Mouse (Mus musculus) limb, embryonic 14.5 days (tissue): ENCODE measurements around the gene Ptges. TPM values are rescaled to one million over a fixed set of nuclear protein-coding genes. Genes with fewer than 3 reads are reported as not detected.
"Not testable (repeated sequence)": the region's sequence is repeated elsewhere in the genome, so short reads cannot be mapped to it uniquely, and the experiment has no call there.

Experiments
- ATAC-seq: fragments of 200-750 bp; cut with Nextera tagmentation; 2 replicates; pipeline ENCODE4 v1.8.0; 2017; ENCODE audit warnings: low read depth, moderate number of reproducible peaks, moderate TSS enrichment; ENCODE audit not compliant: low FRiP score
- DNase-seq: peaks from one replicate; pipeline ENCODE4 v3.0.0-alpha.2; 2015; ENCODE audit warnings: low spot score
- H3K27ac ChIP-seq: fragments of 300-500 bp; sonication (generic); replicated peaks from 2 replicates; pipeline ENCODE4 v1.5.1; 2014; ENCODE audit warnings: low read depth, mild to moderate bottlenecking, low read length, moderate library complexity, mixed read lengths
- H3K27me3 ChIP-seq: fragments of 300-500 bp; sonication (generic); 2 replicates; pipeline ENCODE4 v1.6.1; 2014; ENCODE audit warnings: low read length, mixed read lengths; ENCODE audit not compliant: control insufficient read depth, insufficient read depth
- H3K36me3 ChIP-seq: fragments of 300-500 bp; sonication (generic); 2 replicates; pipeline ENCODE4 v1.6.1; 2014; ENCODE audit warnings: mild to moderate bottlenecking, low read length, moderate library complexity, mixed read lengths; ENCODE audit not compliant: control insufficient read depth, insufficient read depth
- H3K4me1 ChIP-seq: fragments of 300-500 bp; sonication (generic); 2 replicates; pipeline ENCODE4 v1.6.1; 2014; ENCODE audit warnings: antibody characterized with exemption, low read length, mixed read lengths; ENCODE audit not compliant: control insufficient read depth, insufficient read depth
- H3K4me2 ChIP-seq: fragments of 300-500 bp; sonication (generic); replicated peaks from 2 replicates; pipeline ENCODE4 v1.6.1; 2014; ENCODE audit warnings: low read depth, mild to moderate bottlenecking, low read length, moderate library complexity; ENCODE audit not compliant: severe bottlenecking
- H3K4me3 ChIP-seq: fragments of 300-500 bp; sonication (generic); replicated peaks from 2 replicates; pipeline ENCODE4 v1.5.1; 2014; ENCODE audit warnings: low read length
- H3K9ac ChIP-seq: fragments of 300-500 bp; sonication (generic); 2 replicates; pipeline ENCODE4 v1.6.1; 2014; ENCODE audit warnings: mild to moderate bottlenecking, low read depth, low read length, moderate library complexity; ENCODE audit not compliant: severe bottlenecking
- H3K9me3 ChIP-seq: fragments of 300-500 bp; sonication (generic); 2 replicates; pipeline ENCODE4 v1.6.1; 2016; ENCODE audit warnings: low read length; ENCODE audit not compliant: control insufficient read depth
- POLR2A ChIP-seq: fragments of 200-500 bp; IDR thresholded peaks from 2 replicates; pipeline ENCODE4 v1.8.0; 2012; ENCODE audit warnings: inconsistent platforms, mild to moderate bottlenecking, moderate library complexity, borderline replicate concordance; ENCODE audit not compliant: insufficient read depth, insufficient read length; ENCODE audit errors: extremely low read depth
- WGBS: fragments of 180-500 bp; shearing (Covaris S2); extraction: QIAGEN DNeasy Blood & Tissue Kit; methylation state at CpG from one replicate; pipeline ENCODE4 v1.1.7; 2014; 5-methylcytosine and 5-hydroxymethylcytosine counted together
- polyA plus RNA-seq, 2 experiments: library from polyadenylated mRNA; depleted of rRNA in 1 of 2; stranded (reverse) in 1 of 2; unstranded in 1 of 2; fragments of >200 nt; fragmentation: Nextera tagmentation in 1 of 2; extraction: Ambion mirVana in 1 of 2; gene quantifications; 2 replicates each; pipeline versions ENCODE4 v1.2.1 to v1.2.3; 2012 to 2014

The Ptges gene
- polyA plus RNA-seq, 2 experiments, result 16.4 to 20.5 TPM

GRCm38 (mm10) chr2:30952457-30952823, 22.8 kb upstream of the Ptges start:
- H3K4me3 ChIP-seq, result peak overlapping the region; percentile 86
- H3K36me3 ChIP-seq, result peaks cover 23% of the 10 kb centered on the region
- no peaks in the 10 kb centered on the region for H3K9me3 ChIP-seq
- no peak for TF ChIP-seq POLR2A
- H3K9ac ChIP-seq, result peak overlapping the region; percentile 84; the same call in 1 of the 2 replicates
- peak overlapping the region; percentile 63 for H3K4me2 ChIP-seq
- H3K4me1 ChIP-seq, result peaks cover 16% of the 10 kb centered on the region; the same call in 1 of the 2 replicates
- no peaks in the 10 kb centered on the region for H3K27me3 ChIP-seq
- no peak for DNase-seq
- H3K27ac ChIP-seq, result peak overlapping the region; percentile 83
- peak; percentile 29; the same call in 1 of the 2 replicates for ATAC-seq
- 36% methylated on average over 5 of the region's 5 CpGs for WGBS

- Histone ChIP-seq H3K4me1 (no peaks in the 10 kb centered on the region), H3K27me3 (no peaks in the 10 kb centered on the region), H3K4me2 (peak overlapping the region; percentile 29; the same call in 1 of the 2 replicates), H3K36me3 (no peaks in the 10 kb centered on the region), H3K9ac (no peak overlapping the region), H3K9me3 (no peaks in the 10 kb centered on the region), H3K27ac (no peak overlapping the region), H3K4me3 (peak overlapping the region; percentile 10)
- WGBS, result 30% methylated on average over 16 of the region's 16 CpGs
- no peak for TF ChIP-seq POLR2A
- DNase-seq (peak; percentile 86), ATAC-seq (peak; percentile 68; the same call in 1 of the 2 replicates)
These were observed 12.9 kb upstream of the Ptges start for GRCm38 (mm10) chr2:30942603-30943011.

GRCm38 (mm10) chr2:30942116-30942515, 12.5 kb upstream of the Ptges start:
- not testable (repeated sequence) for H3K4me3 ChIP-seq, H3K27me3 ChIP-seq, H3K4me1 ChIP-seq, H3K27ac ChIP-seq, ATAC-seq, H3K9ac ChIP-seq, H3K36me3 ChIP-seq, H3K9me3 ChIP-seq, H3K4me2 ChIP-seq, DNase-seq
- 45% methylated on average over 7 of the region's 7 CpGs for WGBS

- no peaks in the 10 kb centered on the region for H3K9me3 ChIP-seq
- no peak overlapping the region for H3K9ac ChIP-seq
- no peaks in the 10 kb centered on the region for H3K4me1 ChIP-seq
- no peak for TF ChIP-seq POLR2A
- no peak for DNase-seq
- H3K4me3 ChIP-seq, result no peak overlapping the region
- ATAC-seq, result no peak
- no peak overlapping the region for H3K27ac ChIP-seq
- whole genome bisulfite sequencing, result 88% methylated on average over 5 of the region's 5 CpGs
- no peak overlapping the region for H3K4me2 ChIP-seq
- no peaks in the 10 kb centered on the region for H3K27me3 ChIP-seq
- no peaks in the 10 kb centered on the region for H3K36me3 ChIP-seq
These were observed 11.9 kb upstream of the Ptges start for GRCm38 (mm10) chr2:30941586-30941985.

GRCm38 (mm10) chr2:30938574-30938991, 8.9 kb upstream of the Ptges start:
- DNase-seq (no peak), ATAC-seq (no peak)
- TF ChIP-seq POLR2A, result no peak
- H3K27me3 ChIP-seq, result no peaks in the 10 kb centered on the region
- no peak overlapping the region for H3K4me2 ChIP-seq
- H3K9ac ChIP-seq, result no peak overlapping the region
- H3K4me3 ChIP-seq, result no peak overlapping the region
- no peaks in the 10 kb centered on the region for H3K4me1 ChIP-seq
- 41% methylated on average over 4 of the region's 4 CpGs for WGBS
- H3K9me3 ChIP-seq, result no peaks in the 10 kb centered on the region
- H3K27ac ChIP-seq, result no peak overlapping the region
- H3K36me3 ChIP-seq, result no peaks in the 10 kb centered on the region

GRCm38 (mm10) chr2:30937731-30938130, 8.1 kb upstream of the Ptges start:
- TF ChIP-seq POLR2A, result no peak
- Histone ChIP-seq H3K27ac (no peak overlapping the region), H3K36me3 (no peaks in the 10 kb centered on the region), H3K4me2 (no peak overlapping the region), H3K4me3 (no peak overlapping the region), H3K4me1 (no peaks in the 10 kb centered on the region), H3K9me3 (no peaks in the 10 kb centered on the region), H3K9ac (no peak overlapping the region), H3K27me3 (no peaks in the 10 kb centered on the region)
- DNase-seq, result no peak
- WGBS, result 79% methylated on average over 8 of the region's 8 CpGs
- ATAC-seq, result no peak
